In genomic region chr11:120308441-120309320, GRCm38 (mm10) we compare ENCODE assay signal across 10 mouse cellular contexts. TPM values are rescaled to one million over a fixed set of nuclear protein-coding genes. Genes with fewer than 3 reads are reported as not detected.
DNase-seq lines count a peak whose midpoint lies in the region; ATAC-seq lines count a peak whose summit lies in the region.
"Had no signal": no experiment of that assay in that cellular context is flagged by ENCODE, and none has a peak within 500 bp of the region (broad histone marks: within the 10 kb centered on the region; RNA-seq: fewer than 3 reads in every experiment).

No protein-coding gene starts in this region.

- ATAC-seq in heart, embryonic 15.5 days (replicated peaks; ENCODE audit: insufficient number of reproducible peaks, insufficient read depth, low FRiP score, low read depth): no peak
- ATAC-seq in heart, embryonic 11.5 days (replicated peaks; ENCODE audit: insufficient number of reproducible peaks, low FRiP score, low TSS enrichment): no peak
- ATAC-seq in neural tube, embryonic 15.5 days (ENCODE audit: low FRiP score): no peak
- ATAC-seq in liver, embryonic 15.5 days (ENCODE audit: insufficient read depth): no peak
- ATAC-seq: Patski had no signal

- no peak overlapping the region for H3K4me3 ChIP-seq in heart, embryonic 15.5 days
- H3K4me3 ChIP-seq in heart, embryonic 11.5 days (ENCODE audit: low read depth, low read length): no peak overlapping the region
- H3K4me3 ChIP-seq in neural tube, embryonic 15.5 days (replicated peaks): no peak overlapping the region
- no peak overlapping the region for H3K4me3 ChIP-seq in liver, embryonic 15.5 days (replicated peaks)
- H3K4me3 ChIP-seq: hindbrain, embryonic 15.5 days had no signal

- H3K4me1 ChIP-seq in heart, embryonic 15.5 days (replicated peaks): peaks cover 53% of the 10 kb centered on the region
- peaks cover 45% of the 10 kb centered on the region for H3K4me1 ChIP-seq in heart, embryonic 11.5 days (ENCODE audit: control insufficient read depth, insufficient read depth, low read length)
- peaks cover 59% of the 10 kb centered on the region for H3K4me1 ChIP-seq in neural tube, embryonic 15.5 days
- peaks cover 67% of the 10 kb centered on the region for H3K4me1 ChIP-seq in liver, embryonic 15.5 days (replicated peaks)

- no peaks in the 10 kb centered on the region for H3K36me3 ChIP-seq in heart, embryonic 15.5 days
- H3K36me3 ChIP-seq in heart, embryonic 11.5 days (ENCODE audit: control insufficient read depth, insufficient read depth, low read length): no peaks in the 10 kb centered on the region
- H3K36me3 ChIP-seq in neural tube, embryonic 15.5 days: no peaks in the 10 kb centered on the region
- H3K36me3 ChIP-seq in liver, embryonic 15.5 days (replicated peaks): no peaks in the 10 kb centered on the region
- H3K36me3 ChIP-seq: hindbrain, embryonic 15.5 days had no signal

- H3K27ac ChIP-seq in heart, embryonic 15.5 days: no peak overlapping the region
- H3K27ac ChIP-seq in heart, embryonic 11.5 days (ENCODE audit: low read depth, low read length): no peak overlapping the region
- no peak overlapping the region for H3K27ac ChIP-seq in neural tube, embryonic 15.5 days (replicated peaks)
- H3K27ac ChIP-seq in liver, embryonic 15.5 days (replicated peaks): no peak overlapping the region
- H3K27ac ChIP-seq: hindbrain, embryonic 15.5 days had no signal

- 54% methylated on average over 15 of the region's 15 CpGs for WGBS in heart, embryonic 15.5 days
- WGBS in heart, embryonic 11.5 days (ENCODE audit: insufficient replicate concordance): 54% methylated on average over 15 of the region's 15 CpGs
- 63% methylated on average over 15 of the region's 15 CpGs for WGBS in neural tube, embryonic 15.5 days
- 42% methylated on average over 15 of the region's 15 CpGs for WGBS in liver, embryonic 15.5 days (ENCODE audit: insufficient replicate concordance)

- DNase-seq in adrenal gland, adult 8-10 months: peak; percentile 1
- no peak for DNase-seq in adrenal gland, postnatal 10 days
- peak; percentile 12 for DNase-seq in neural tube, embryonic 10.5 days (ENCODE audit: extremely low spot score, low spot score)
- DNase-seq in yolk sac, embryonic 10.5 days (ENCODE audit: low spot score): no peak

- H3K4me2 ChIP-seq in heart, embryonic 15.5 days: peak overlapping the region; percentile 16; the same call in 1 of the 2 replicates
- H3K4me2 ChIP-seq in heart, embryonic 11.5 days: no peak overlapping the region
- H3K4me2 ChIP-seq in neural tube, embryonic 15.5 days: no peak overlapping the region
- 0 out of 2 replicates have a peak overlapping the region, but pooled peaks have one; percentile 27 for H3K4me2 ChIP-seq in liver, embryonic 15.5 days
- H3K4me2 ChIP-seq: hindbrain, embryonic 15.5 days had no signal

- no peaks in the 10 kb centered on the region for H3K9me3 ChIP-seq in heart, embryonic 15.5 days (replicated peaks)
- H3K9me3 ChIP-seq in heart, embryonic 11.5 days (replicated peaks; ENCODE audit: control insufficient read depth, low read length): no peaks in the 10 kb centered on the region
- no peaks in the 10 kb centered on the region for H3K9me3 ChIP-seq in neural tube, embryonic 15.5 days (replicated peaks)
- H3K9me3 ChIP-seq in liver, embryonic 15.5 days (replicated peaks): no peaks in the 10 kb centered on the region
- H3K9me3 ChIP-seq: hindbrain, embryonic 15.5 days had no signal

- no peak overlapping the region for H3K9ac ChIP-seq in heart, embryonic 15.5 days
- H3K9ac ChIP-seq in heart, embryonic 11.5 days (ENCODE audit: low read depth, low read length): no peak overlapping the region
- no peak overlapping the region for H3K9ac ChIP-seq in neural tube, embryonic 15.5 days (replicated peaks)
- no peak overlapping the region for H3K9ac ChIP-seq in liver, embryonic 15.5 days
- H3K9ac ChIP-seq: hindbrain, embryonic 15.5 days had no signal

- no peaks in the 10 kb centered on the region for H3K27me3 ChIP-seq in heart, embryonic 15.5 days
- no peaks in the 10 kb centered on the region for H3K27me3 ChIP-seq in heart, embryonic 11.5 days (ENCODE audit: control insufficient read depth, insufficient read depth, low read length)
- H3K27me3 ChIP-seq in neural tube, embryonic 15.5 days (replicated peaks): no peaks in the 10 kb centered on the region
- peaks cover 51% of the 10 kb centered on the region for H3K27me3 ChIP-seq in liver, embryonic 15.5 days
- H3K27me3 ChIP-seq: hindbrain, embryonic 15.5 days; Patski had no signal

RNA-seq across cellular contexts. Expression of gene Actg1, which starts 39.7 kb away (rescaled TPM):
- total RNA-seq in adrenal gland, adult 8-10 months (2022): 1,000 to 10,000 TPM; 1,100 to 1,474 (median 1,219) TPM
- total RNA-seq in adrenal gland, postnatal 10 days (2021): 100 to 1,000 TPM; 954 to 956 TPM
- 921 and 1,308 TPM in 2 replicates for polyA plus RNA-seq in heart, embryonic 15.5 days (2015; fragmentation: Nextera tagmentation; extraction: Ambion mirVana)
- polyA plus RNA-seq in heart, embryonic 11.5 days (2014; fragmentation: Nextera tagmentation; extraction: Ambion mirVana): 1,448 and 1,508 TPM in 2 replicates
- polyA plus RNA-seq in neural tube, embryonic 15.5 days (2015; fragmentation: Nextera tagmentation; extraction: Ambion mirVana): 3,602 and 3,776 TPM in 2 replicates
- 559 and 587 TPM in 2 replicates for polyA plus RNA-seq in liver, embryonic 15.5 days (2015; fragmentation: Nextera tagmentation; extraction: Ambion mirVana)

RNA-seq across cellular contexts. Expression of gene Fscn2, which starts 52.7 kb away (rescaled TPM):
- 1 to 10 TPM in 1 of 4 experiments, under 1 TPM in 2, not detected in 1; 0.16 to 1.2 (median 0.42) TPM for total RNA-seq in adrenal gland, adult 8-10 months (2022)
- total RNA-seq in adrenal gland, postnatal 10 days (2021): under 1 TPM; 0.15 to 0.45 TPM
- 0.42 and 0.66 TPM in 2 replicates for polyA plus RNA-seq in heart, embryonic 15.5 days (2015; fragmentation: Nextera tagmentation; extraction: Ambion mirVana)
- 0.57 TPM in 1 of 2 replicates, not detected in the other for polyA plus RNA-seq in heart, embryonic 11.5 days (2014; fragmentation: Nextera tagmentation; extraction: Ambion mirVana)
- polyA plus RNA-seq in neural tube, embryonic 15.5 days (2015; fragmentation: Nextera tagmentation; extraction: Ambion mirVana): 0.64 and 1.4 TPM in 2 replicates
- polyA plus RNA-seq in liver, embryonic 15.5 days (2015; fragmentation: Nextera tagmentation; extraction: Ambion mirVana): not detected in 2 replicates

Comparison
In these comparisons a context has a peak if more than half of its experiments do, and no peak if none do; other contexts are left out.
1. DNase-seq: peak in adrenal gland, adult 8-10 months (single experiment) and neural tube, embryonic 10.5 days (single experiment); none in adrenal gland, postnatal 10 days (single experiment) and yolk sac, embryonic 10.5 days (single experiment).
2. H3K4me2 ChIP-seq: peak in heart, embryonic 15.5 days (single experiment) and liver, embryonic 15.5 days (single experiment); none in heart, embryonic 11.5 days (single experiment) and neural tube, embryonic 15.5 days (single experiment).